Comparison of ENCODE assay signal across 8 mouse cellular contexts in genomic region chr17:43629496-43630426, GRCm38 (mm10). TPM values are rescaled to one million over a fixed set of nuclear protein-coding genes. Genes with fewer than 3 reads are reported as not detected.
DNase-seq lines count a peak whose midpoint lies in the region; ATAC-seq and TF ChIP-seq lines count a peak whose summit lies in the region.

Gene Tdrd6 (minus strand): TSS chr17:43630299.

- 4% methylated on average over 82 of the region's 83 CpGs for WGBS in heart, embryonic 12.5 days
- WGBS in hindbrain, embryonic 13.5 days, result 3% methylated on average over 81 of the region's 83 CpGs
- WGBS in midbrain, embryonic 12.5 days, result 4% methylated on average over 83 of the region's 83 CpGs

- H3K27ac ChIP-seq in heart, embryonic 12.5 days (ENCODE audit: poor library complexity, severe bottlenecking), result no peak within 1 kb of the TSS
- no peak within 1 kb of the TSS for H3K27ac ChIP-seq in hindbrain, embryonic 13.5 days
- no peak within 1 kb of the TSS for H3K27ac ChIP-seq in midbrain, embryonic 12.5 days (replicated peaks)

- H3K9ac ChIP-seq in heart, embryonic 12.5 days, result peak within 1 kb of the TSS; percentile 72
- H3K9ac ChIP-seq in hindbrain, embryonic 13.5 days, result peak within 1 kb of the TSS; percentile 71
- H3K9ac ChIP-seq in midbrain, embryonic 12.5 days (replicated peaks), result peak within 1 kb of the TSS; percentile 47; the same call in 1 of the 2 replicates

- no peak for DNase-seq in heart, adult 8-10 months (ENCODE audit: low spot score)
- DNase-seq in embryo, embryonic 10.5 days (ENCODE audit: low spot score), result peak; percentile 24
- DNase-seq in MN1 (ENCODE audit: low spot score), result no peak
- no peak for DNase-seq in frontal cortex, postnatal 25 days (ENCODE audit: low spot score in 2 of 2)

- TF ChIP-seq CTCF in E14TG2a.4 (conservative IDR thresholded peaks at IDR 0.05; ENCODE audit: low read length), result no peak

- H3K4me2 ChIP-seq in heart, embryonic 12.5 days, result peak within 1 kb of the TSS; percentile 84
- peak within 1 kb of the TSS; percentile 88 for H3K4me2 ChIP-seq in hindbrain, embryonic 13.5 days
- H3K4me2 ChIP-seq in midbrain, embryonic 12.5 days (replicated peaks), result peak within 1 kb of the TSS; percentile 74

- peaks cover 11% of the 10 kb centered on the region; the same call in 1 of the 2 replicates for H3K9me3 ChIP-seq in heart, embryonic 12.5 days (replicated peaks)
- H3K9me3 ChIP-seq in E14TG2a.4 (ENCODE audit: low read length), result no peaks in the 10 kb centered on the region
- peaks cover 12% of the 10 kb centered on the region; the same call in 1 of the 2 replicates for H3K9me3 ChIP-seq in hindbrain, embryonic 13.5 days
- no peaks in the 10 kb centered on the region for H3K9me3 ChIP-seq in midbrain, embryonic 12.5 days

- peaks cover 49% of the 10 kb centered on the region for H3K27me3 ChIP-seq in heart, embryonic 12.5 days (replicated peaks)
- peaks cover 91% of the 10 kb centered on the region for H3K27me3 ChIP-seq in E14TG2a.4 (ENCODE audit: insufficient read depth, low read length)
- peaks cover 50% of the 10 kb centered on the region for H3K27me3 ChIP-seq in hindbrain, embryonic 13.5 days
- H3K27me3 ChIP-seq in midbrain, embryonic 12.5 days, result peaks cover 51% of the 10 kb centered on the region

- peak within 1 kb of the TSS; percentile 48 for H3K4me3 ChIP-seq in heart, embryonic 12.5 days
- H3K4me3 ChIP-seq in E14TG2a.4 (replicated peaks; ENCODE audit: low read length), result peak within 1 kb of the TSS; percentile 77
- peak within 1 kb of the TSS; percentile 49 for H3K4me3 ChIP-seq in hindbrain, embryonic 13.5 days
- peak within 1 kb of the TSS; percentile 46 for H3K4me3 ChIP-seq in midbrain, embryonic 12.5 days

- peaks cover 16% of the 10 kb centered on the region for H3K4me1 ChIP-seq in heart, embryonic 12.5 days (replicated peaks)
- peaks cover 16% of the 10 kb centered on the region for H3K4me1 ChIP-seq in E14TG2a.4 (replicated peaks; ENCODE audit: low read depth, low read length)
- H3K4me1 ChIP-seq in hindbrain, embryonic 13.5 days (replicated peaks), result peaks cover 19% of the 10 kb centered on the region
- H3K4me1 ChIP-seq in midbrain, embryonic 12.5 days, result peaks cover 14% of the 10 kb centered on the region

- no peaks in the 10 kb centered on the region for H3K36me3 ChIP-seq in heart, embryonic 12.5 days
- H3K36me3 ChIP-seq in E14TG2a.4 (ENCODE audit: insufficient read depth, low read length), result no peaks in the 10 kb centered on the region
- no peaks in the 10 kb centered on the region for H3K36me3 ChIP-seq in hindbrain, embryonic 13.5 days
- no peaks in the 10 kb centered on the region for H3K36me3 ChIP-seq in midbrain, embryonic 12.5 days

- ATAC-seq in heart, embryonic 12.5 days (ENCODE audit: insufficient number of reproducible peaks, low FRiP score), result peak; percentile 51; the same call in 1 of the 2 replicates
- ATAC-seq in hindbrain, embryonic 13.5 days (ENCODE audit: low FRiP score), result peak; percentile 68
- ATAC-seq in midbrain, embryonic 12.5 days (ENCODE audit: low FRiP score, low read depth), result peak; percentile 69

RNA-seq across cellular contexts. Expression of gene Tdrd6, which starts in this region (rescaled TPM):
- 0.04 TPM in 1 of 2 replicates, not detected in the other for polyA plus RNA-seq in heart, embryonic 12.5 days (2016; fragmentation: Nextera tagmentation; extraction: Ambion mirVana)
- under 1 TPM in 1 of 4 experiments, not detected in 3; 0.03 TPM for total RNA-seq in heart, adult 8-10 months (2022)
- polyA plus RNA-seq in hindbrain, embryonic 13.5 days (2015; fragmentation: Nextera tagmentation; extraction: Ambion mirVana), result 0.10 and 0.75 TPM in 2 replicates
- polyA plus RNA-seq in midbrain, embryonic 12.5 days (2016; fragmentation: Nextera tagmentation; extraction: Ambion mirVana), result 0.26 TPM in 1 of 2 replicates, not detected in the other

Comparison
In these comparisons a context has a peak if more than half of its experiments do, and no peak if none do; other contexts are left out.
1. Peak in ATAC-seq, H3K4me3 ChIP-seq, H3K9ac ChIP-seq and H3K4me2 ChIP-seq in heart, embryonic 12.5 days; RNA of the gene not detected or under 1 TPM.
2. Peak in ATAC-seq, H3K4me3 ChIP-seq, H3K9ac ChIP-seq and H3K4me2 ChIP-seq in hindbrain, embryonic 13.5 days; RNA of the gene not detected or under 1 TPM.
3. Peak in ATAC-seq, H3K4me3 ChIP-seq, H3K9ac ChIP-seq and H3K4me2 ChIP-seq in midbrain, embryonic 12.5 days; RNA of the gene not detected or under 1 TPM.